Mouse (Mus musculus) liver, embryonic 15.5 days (tissue): ENCODE data around the gene Frzb. TPM values are rescaled to one million over a fixed set of nuclear protein-coding genes. Genes with fewer than 3 reads are reported as not detected.

Source experiments
- ATAC-seq: fragments of 200-750 bp; cut with Nextera tagmentation; 2 replicates; pipeline ENCODE4 v1.8.0; 2017; ENCODE audit warnings: moderate number of reproducible peaks, mild to moderate bottlenecking, moderate library complexity; ENCODE audit not compliant: insufficient read depth
- H3K27ac ChIP-seq: fragments of 300-500 bp; sonication (generic); replicated peaks from 2 replicates; pipeline ENCODE4 v1.5.1; 2015; ENCODE audit warnings: mild to moderate bottlenecking, inconsistent platforms
- H3K27me3 ChIP-seq: fragments of 300-500 bp; sonication (generic); 2 replicates; pipeline ENCODE4 v1.6.1; 2015; ENCODE audit warnings: mild to moderate bottlenecking, inconsistent platforms
- H3K36me3 ChIP-seq: fragments of 300-500 bp; sonication (generic); replicated peaks from 2 replicates; pipeline ENCODE4 v1.6.1; 2015; ENCODE audit warnings: moderate library complexity, mild to moderate bottlenecking, inconsistent platforms
- H3K4me1 ChIP-seq: fragments of 300-500 bp; sonication (generic); replicated peaks from 2 replicates; pipeline ENCODE4 v1.6.1; 2015; ENCODE audit warnings: inconsistent platforms
- H3K4me2 ChIP-seq: fragments of 300-500 bp; sonication (generic); 2 replicates; pipeline ENCODE4 v1.6.1; 2015; ENCODE audit warnings: moderate library complexity, mild to moderate bottlenecking, inconsistent platforms
- H3K4me3 ChIP-seq: fragments of 300-500 bp; sonication (generic); replicated peaks from 2 replicates; pipeline ENCODE4 v1.5.1; 2015; ENCODE audit warnings: mild to moderate bottlenecking, inconsistent platforms
- H3K9ac ChIP-seq: fragments of 300-500 bp; sonication (generic); 2 replicates; pipeline ENCODE4 v1.6.1; 2015; ENCODE audit warnings: moderate library complexity, mild to moderate bottlenecking, inconsistent platforms
- H3K9me3 ChIP-seq: fragments of 300-500 bp; sonication (generic); replicated peaks from 2 replicates; pipeline ENCODE4 v1.6.1; 2016; ENCODE audit warnings: inconsistent platforms
- WGBS: fragments of 180-500 bp; shearing (Covaris S2); methylation state at CpG from one replicate; pipeline ENCODE4 v1.1.7; 2015; ENCODE audit warnings: mixed read lengths; ENCODE audit not compliant: insufficient replicate concordance; 5-methylcytosine and 5-hydroxymethylcytosine counted together
- polyA plus RNA-seq: library from polyadenylated mRNA; unstranded; fragments of >200 nt; fragmentation: Nextera tagmentation; extraction: Ambion mirVana; gene quantifications from 2 replicates; pipeline ENCODE4 v1.2.1, GENCODE M21; 2015

Gene Frzb
- polyA plus RNA-seq, 1 experiment from 2014 or later, result 0.97 TPM

DNA sequence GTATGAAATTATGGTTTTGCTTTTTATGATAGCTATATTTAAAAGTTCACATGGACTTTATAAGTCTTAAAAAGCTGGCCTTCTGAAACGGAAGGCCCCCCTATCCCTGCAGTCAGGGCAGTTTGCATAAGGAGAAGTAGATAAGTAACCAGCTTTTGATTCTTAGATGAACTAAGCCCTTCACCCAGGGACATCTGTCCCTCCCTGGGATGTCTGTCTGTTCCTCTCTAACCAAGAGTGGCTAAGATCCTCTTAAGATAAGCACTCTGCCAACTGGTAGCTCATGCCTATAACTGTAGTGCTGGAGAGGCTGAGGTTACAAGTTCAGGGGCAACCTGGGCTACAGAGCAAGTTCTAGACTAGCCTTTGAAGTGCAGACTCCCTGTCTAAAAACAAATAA lies 25.4 kb downstream of the Frzb start:
- Histone ChIP-seq H3K4me2 (no peak overlapping the region), H3K4me3 (no peak overlapping the region), H3K27me3 (no peaks in the 10 kb centered on the region), H3K9me3 (no peaks in the 10 kb centered on the region), H3K4me1 (no peaks in the 10 kb centered on the region), H3K36me3 (no peaks in the 10 kb centered on the region), H3K27ac (no peak overlapping the region), H3K9ac (no peak overlapping the region)
- 18% methylated on average over 1 of the region's 1 CpGs for WGBS
- ATAC-seq, result no peak

DNA sequence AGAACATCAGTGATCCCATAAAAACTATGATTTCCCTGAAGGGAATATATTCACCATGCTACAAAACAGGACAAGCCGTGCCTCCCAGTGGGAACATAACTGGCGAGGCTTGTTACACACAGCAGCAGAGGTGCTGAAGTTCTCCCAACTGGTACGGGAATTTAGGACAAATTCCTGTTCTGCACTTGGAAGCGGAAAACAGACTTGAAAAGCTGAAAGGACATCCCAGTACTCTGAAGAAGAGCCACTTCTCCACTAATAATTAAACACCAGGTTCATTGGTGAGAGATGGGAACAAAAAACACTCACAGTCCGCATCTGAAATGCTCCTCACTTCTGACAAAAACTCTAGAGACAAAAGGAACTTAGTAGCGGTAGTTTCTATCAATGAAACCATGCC lies 31.1 kb downstream of the Frzb start:
- no peak overlapping the region for H3K27ac ChIP-seq
- H3K9ac ChIP-seq, result no peak overlapping the region
- WGBS, result 67% methylated on average over 6 of the region's 6 CpGs
- H3K4me3 ChIP-seq, result no peak overlapping the region
- no peak overlapping the region for H3K4me2 ChIP-seq
- no peaks in the 10 kb centered on the region for H3K27me3 ChIP-seq
- ATAC-seq, result no peak
- H3K36me3 ChIP-seq, result no peaks in the 10 kb centered on the region
- H3K9me3 ChIP-seq, result no peaks in the 10 kb centered on the region
- no peaks in the 10 kb centered on the region for H3K4me1 ChIP-seq

DNA sequence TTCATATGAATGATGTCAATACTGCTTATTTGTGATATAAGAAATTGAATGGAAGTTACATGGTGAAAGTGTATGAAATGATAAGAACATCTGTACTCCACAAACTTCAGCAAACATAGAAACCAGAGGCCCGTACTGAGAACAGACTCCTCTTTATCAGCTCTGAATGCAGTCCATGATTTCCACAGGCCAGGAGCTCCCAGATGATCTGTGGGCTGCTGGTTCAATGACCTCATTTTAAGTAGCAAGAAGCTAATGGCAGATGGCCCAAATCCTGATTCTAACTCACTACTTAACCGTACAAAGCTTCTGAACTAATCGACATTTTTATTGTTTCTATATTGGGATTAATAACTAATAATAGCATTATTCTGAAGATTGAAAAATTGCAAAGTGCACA lies 33.0 kb downstream of the Frzb start:
- Histone ChIP-seq H3K27me3 (no peaks in the 10 kb centered on the region), H3K9ac (no peak overlapping the region), H3K9me3 (no peaks in the 10 kb centered on the region), H3K4me1 (no peaks in the 10 kb centered on the region), H3K4me3 (no peak overlapping the region), H3K27ac (no peak overlapping the region), H3K4me2 (no peak overlapping the region), H3K36me3 (no peaks in the 10 kb centered on the region)
- ATAC-seq, result no peak
- WGBS, result 64% methylated on average over 3 of the region's 3 CpGs

- no peaks in the 10 kb centered on the region for H3K36me3 ChIP-seq
- no peak overlapping the region for H3K27ac ChIP-seq
- H3K4me3 ChIP-seq, result no peak overlapping the region
- H3K9me3 ChIP-seq, result no peaks in the 10 kb centered on the region
- 73% methylated on average over 18 of the region's 18 CpGs for WGBS
- H3K27me3 ChIP-seq, result no peaks in the 10 kb centered on the region
- no peak overlapping the region for H3K4me2 ChIP-seq
- no peaks in the 10 kb centered on the region for H3K4me1 ChIP-seq
- no peak overlapping the region for H3K9ac ChIP-seq
- no peak for ATAC-seq
Observed at GRCm38 (mm10) chr2:80413124-80413523, 34.3 kb downstream of the Frzb start.

- H3K9me3 ChIP-seq, result no peaks in the 10 kb centered on the region
- no peak for ATAC-seq
- H3K4me1 ChIP-seq, result no peaks in the 10 kb centered on the region
- H3K27ac ChIP-seq, result no peak overlapping the region
- H3K4me3 ChIP-seq, result no peak overlapping the region
- H3K9ac ChIP-seq, result no peak overlapping the region
- no peaks in the 10 kb centered on the region for H3K27me3 ChIP-seq
- 68% methylated on average over 12 of the region's 12 CpGs for WGBS
- H3K36me3 ChIP-seq, result no peaks in the 10 kb centered on the region
- H3K4me2 ChIP-seq, result no peak overlapping the region
Observed at GRCm38 (mm10) chr2:80409893-80410574, 37.4 kb downstream of the Frzb start.

- Histone ChIP-seq H3K4me2 (no peak overlapping the region), H3K4me1 (no peaks in the 10 kb centered on the region), H3K36me3 (no peaks in the 10 kb centered on the region), H3K27me3 (no peaks in the 10 kb centered on the region), H3K9ac (no peak overlapping the region), H3K9me3 (no peaks in the 10 kb centered on the region), H3K4me3 (no peak overlapping the region), H3K27ac (no peak overlapping the region)
- WGBS, result 35% methylated on average over 5 of the region's 5 CpGs
- ATAC-seq, result no peak
Observed at GRCm38 (mm10) chr2:80404770-80405169, 42.7 kb downstream of the Frzb start.

- Histone ChIP-seq H3K4me2 (no peak overlapping the region), H3K4me1 (no peaks in the 10 kb centered on the region), H3K27ac (no peak overlapping the region), H3K9ac (no peak overlapping the region), H3K36me3 (no peaks in the 10 kb centered on the region), H3K4me3 (no peak overlapping the region), H3K27me3 (no peaks in the 10 kb centered on the region), H3K9me3 (no peaks in the 10 kb centered on the region)
- no peak for ATAC-seq
- WGBS, result 38% methylated on average over 3 of the region's 3 CpGs
Observed at GRCm38 (mm10) chr2:80398595-80399099, 48.8 kb downstream of the Frzb start.

DNA sequence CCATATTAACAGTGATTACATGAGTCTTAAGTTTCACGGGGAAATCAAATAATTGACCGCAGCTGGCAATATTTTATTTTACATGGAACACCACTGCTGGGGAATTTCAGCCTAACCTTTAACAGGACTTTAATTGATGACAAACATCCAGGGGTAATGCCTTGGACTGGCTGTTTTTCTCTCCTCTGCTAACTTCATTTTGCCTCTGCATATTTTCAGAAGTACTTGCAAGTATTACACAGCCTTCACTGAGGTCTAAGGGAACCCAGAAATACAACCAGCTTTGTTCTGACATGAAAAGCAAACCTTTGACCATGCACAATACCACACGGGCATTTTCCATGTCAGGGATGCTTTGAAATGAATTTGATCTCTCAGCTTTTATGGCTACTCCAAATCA lies 50.6 kb downstream of the Frzb start:
- H3K4me3 ChIP-seq, result no peak overlapping the region
- 60% methylated on average over 3 of the region's 3 CpGs for WGBS
- ATAC-seq, result no peak
- H3K4me2 ChIP-seq, result no peak overlapping the region
- no peaks in the 10 kb centered on the region for H3K9me3 ChIP-seq
- H3K36me3 ChIP-seq, result no peaks in the 10 kb centered on the region
- no peaks in the 10 kb centered on the region for H3K27me3 ChIP-seq
- H3K9ac ChIP-seq, result no peak overlapping the region
- no peak overlapping the region for H3K27ac ChIP-seq
- no peaks in the 10 kb centered on the region for H3K4me1 ChIP-seq

- H3K9ac ChIP-seq, result no peak overlapping the region
- H3K4me1 ChIP-seq, result no peaks in the 10 kb centered on the region
- 47% methylated on average over 7 of the region's 7 CpGs for WGBS
- H3K9me3 ChIP-seq, result no peaks in the 10 kb centered on the region
- ATAC-seq, result no peak
- H3K4me3 ChIP-seq, result no peak overlapping the region
- H3K36me3 ChIP-seq, result no peaks in the 10 kb centered on the region
- no peaks in the 10 kb centered on the region for H3K27me3 ChIP-seq
- H3K4me2 ChIP-seq, result no peak overlapping the region
- no peak overlapping the region for H3K27ac ChIP-seq
Observed at GRCm38 (mm10) chr2:80396057-80396456, 51.4 kb downstream of the Frzb start.

GRCm38 (mm10) chr2:80388341-80388740 lies 59.1 kb downstream of the Frzb start:
- H3K36me3 ChIP-seq, result no peaks in the 10 kb centered on the region
- no peak overlapping the region for H3K4me3 ChIP-seq
- no peaks in the 10 kb centered on the region for H3K9me3 ChIP-seq
- WGBS, result 58% methylated on average over 3 of the region's 3 CpGs
- H3K4me2 ChIP-seq, result no peak overlapping the region
- H3K4me1 ChIP-seq, result no peaks in the 10 kb centered on the region
- H3K27me3 ChIP-seq, result no peaks in the 10 kb centered on the region
- H3K27ac ChIP-seq, result no peak overlapping the region
- no peak overlapping the region for H3K9ac ChIP-seq
- no peak for ATAC-seq

DNA sequence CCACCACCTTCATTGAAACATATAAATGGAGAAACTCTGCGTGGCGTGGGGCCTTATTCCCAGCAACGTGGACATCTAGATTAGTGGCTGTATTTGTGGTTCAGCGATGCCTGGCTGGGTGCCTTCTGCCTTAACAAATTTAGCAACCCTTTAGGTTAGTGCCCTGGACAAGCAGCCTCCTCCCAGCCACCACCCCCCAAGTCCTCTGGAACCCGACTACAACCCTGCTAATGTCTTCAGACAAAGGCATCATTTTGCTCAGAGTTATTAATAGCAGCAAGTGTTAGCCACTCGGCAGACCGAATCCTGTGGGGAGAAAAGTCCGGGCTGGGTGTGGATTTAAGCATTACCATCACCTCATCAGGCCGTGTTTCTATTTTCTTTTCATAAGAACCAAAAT lies 59.8 kb downstream of the Frzb start:
- Histone ChIP-seq H3K4me1 (no peaks in the 10 kb centered on the region), H3K9ac (no peak overlapping the region), H3K4me2 (no peak overlapping the region), H3K36me3 (no peaks in the 10 kb centered on the region), H3K4me3 (no peak overlapping the region), H3K27ac (no peak overlapping the region), H3K9me3 (no peaks in the 10 kb centered on the region), H3K27me3 (no peaks in the 10 kb centered on the region)
- 64% methylated on average over 9 of the region's 9 CpGs for WGBS
- ATAC-seq, result no peak

GRCm38 (mm10) chr2:80386255-80386654 lies 61.2 kb downstream of the Frzb start:
- Histone ChIP-seq H3K36me3 (no peaks in the 10 kb centered on the region), H3K27me3 (no peaks in the 10 kb centered on the region), H3K27ac (no peak overlapping the region), H3K4me2 (no peak overlapping the region), H3K4me1 (no peaks in the 10 kb centered on the region), H3K4me3 (no peak overlapping the region), H3K9ac (no peak overlapping the region), H3K9me3 (no peaks in the 10 kb centered on the region)
- no peak for ATAC-seq
- 62% methylated on average over 2 of the region's 2 CpGs for WGBS
